Mouse (Mus musculus) liver, embryonic 15.5 days (tissue): ENCODE measurements around the gene Rgs5. TPM values are rescaled to one million over a fixed set of nuclear protein-coding genes. Genes with fewer than 3 reads are reported as not detected.

Experiments used
- ATAC-seq: fragments of 200-750 bp; cut with Nextera tagmentation; 2 replicates; pipeline ENCODE4 v1.8.0; 2017; ENCODE audit warnings: moderate number of reproducible peaks, mild to moderate bottlenecking, moderate library complexity; ENCODE audit not compliant: insufficient read depth
- H3K27ac ChIP-seq: fragments of 300-500 bp; sonication (generic); replicated peaks from 2 replicates; pipeline ENCODE4 v1.5.1; 2015; ENCODE audit warnings: mild to moderate bottlenecking, inconsistent platforms
- H3K27me3 ChIP-seq: fragments of 300-500 bp; sonication (generic); 2 replicates; pipeline ENCODE4 v1.6.1; 2015; ENCODE audit warnings: mild to moderate bottlenecking, inconsistent platforms
- H3K36me3 ChIP-seq: fragments of 300-500 bp; sonication (generic); replicated peaks from 2 replicates; pipeline ENCODE4 v1.6.1; 2015; ENCODE audit warnings: moderate library complexity, mild to moderate bottlenecking, inconsistent platforms
- H3K4me1 ChIP-seq: fragments of 300-500 bp; sonication (generic); replicated peaks from 2 replicates; pipeline ENCODE4 v1.6.1; 2015; ENCODE audit warnings: inconsistent platforms
- H3K4me2 ChIP-seq: fragments of 300-500 bp; sonication (generic); 2 replicates; pipeline ENCODE4 v1.6.1; 2015; ENCODE audit warnings: moderate library complexity, mild to moderate bottlenecking, inconsistent platforms
- H3K4me3 ChIP-seq: fragments of 300-500 bp; sonication (generic); replicated peaks from 2 replicates; pipeline ENCODE4 v1.5.1; 2015; ENCODE audit warnings: mild to moderate bottlenecking, inconsistent platforms
- H3K9ac ChIP-seq: fragments of 300-500 bp; sonication (generic); 2 replicates; pipeline ENCODE4 v1.6.1; 2015; ENCODE audit warnings: moderate library complexity, mild to moderate bottlenecking, inconsistent platforms
- H3K9me3 ChIP-seq: fragments of 300-500 bp; sonication (generic); replicated peaks from 2 replicates; pipeline ENCODE4 v1.6.1; 2016; ENCODE audit warnings: inconsistent platforms
- WGBS: fragments of 180-500 bp; shearing (Covaris S2); methylation state at CpG from one replicate; pipeline ENCODE4 v1.1.7; 2015; ENCODE audit warnings: mixed read lengths; ENCODE audit not compliant: insufficient replicate concordance; 5-methylcytosine and 5-hydroxymethylcytosine counted together
- polyA plus RNA-seq: library from polyadenylated mRNA; unstranded; fragments of >200 nt; fragmentation: Nextera tagmentation; extraction: Ambion mirVana; gene quantifications from 2 replicates; pipeline ENCODE4 v1.2.1, GENCODE M21; 2015

The Rgs5 gene
- polyA plus RNA-seq, 1 experiment from 2014 or later: 0.21 TPM

DNA sequence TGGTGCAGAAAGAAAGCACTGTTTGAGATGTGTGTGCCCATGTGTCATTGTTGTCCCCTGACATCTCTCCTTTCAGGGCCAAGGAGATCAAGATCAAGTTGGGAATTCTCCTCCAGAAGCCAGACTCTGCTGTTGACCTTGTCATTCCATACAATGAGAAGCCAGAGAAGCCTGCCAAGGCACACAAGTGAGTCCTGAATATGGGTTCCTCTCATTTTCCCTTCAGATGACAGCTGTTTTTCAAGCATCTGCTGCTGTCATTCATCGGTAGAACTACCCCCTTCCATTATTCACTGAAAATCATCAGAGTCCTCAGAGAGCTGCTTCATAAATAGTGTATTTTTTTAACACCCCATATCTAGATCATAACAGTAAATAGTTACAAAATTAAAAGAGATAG lies 21.4 kb downstream of the Rgs5 start:
- Histone ChIP-seq H3K4me1 (no peaks in the 10 kb centered on the region), H3K4me3 (no peak overlapping the region), H3K27me3 (no peaks in the 10 kb centered on the region), H3K9me3 (no peaks in the 10 kb centered on the region), H3K4me2 (no peak overlapping the region), H3K27ac (no peak overlapping the region), H3K36me3 (no peaks in the 10 kb centered on the region), H3K9ac (no peak overlapping the region)
- ATAC-seq: no peak
- 65% methylated on average over 1 of the region's 1 CpGs for WGBS

GRCm38 (mm10) chr1:169680455-169681208 lies 25.3 kb downstream of the Rgs5 start:
- ATAC-seq: no peak
- 62% methylated on average over 9 of the region's 9 CpGs for WGBS
- Histone ChIP-seq H3K4me2 (no peak overlapping the region), H3K4me3 (no peak overlapping the region), H3K4me1 (no peaks in the 10 kb centered on the region), H3K36me3 (no peaks in the 10 kb centered on the region), H3K27me3 (no peaks in the 10 kb centered on the region), H3K9me3 (no peaks in the 10 kb centered on the region), H3K27ac (no peak overlapping the region), H3K9ac (no peak overlapping the region)

DNA sequence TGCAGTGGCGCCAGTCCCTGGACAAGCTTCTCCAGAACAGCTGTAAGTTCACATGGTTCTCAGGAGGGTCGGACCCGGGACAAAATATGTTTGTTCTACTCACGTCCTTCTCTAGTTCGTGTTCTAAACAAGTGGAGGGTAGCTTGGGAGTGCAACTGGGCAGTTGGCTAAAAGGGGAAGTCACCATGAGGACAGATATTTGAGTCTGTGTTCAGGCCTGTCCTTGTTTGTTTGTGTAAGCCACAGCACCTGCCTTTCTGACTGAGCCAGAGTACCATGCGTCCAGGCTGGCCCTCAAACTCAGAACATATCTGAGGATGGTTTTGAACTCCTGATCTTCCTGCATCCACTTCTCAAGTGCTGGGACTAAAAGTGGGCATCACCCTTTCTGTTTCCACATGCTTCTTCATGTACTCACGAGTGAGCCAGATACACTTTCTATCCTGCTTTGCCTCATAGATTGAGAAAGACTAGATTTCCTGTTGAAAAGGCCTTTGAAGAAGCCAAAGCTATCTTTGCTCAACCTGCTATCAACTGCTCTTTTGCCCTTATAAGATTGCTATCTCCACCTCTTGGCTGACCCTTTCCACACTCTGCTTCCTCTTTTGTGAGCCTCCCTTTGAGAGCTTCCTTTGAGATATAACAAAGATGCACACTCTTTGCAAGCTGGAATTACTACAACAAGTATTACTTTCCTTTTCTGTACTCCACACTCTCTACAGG lies 27.6 kb downstream of the Rgs5 start:
- H3K4me1 ChIP-seq: no peaks in the 10 kb centered on the region
- no peak overlapping the region for H3K4me2 ChIP-seq
- no peaks in the 10 kb centered on the region for H3K27me3 ChIP-seq
- no peak for ATAC-seq
- WGBS: 42% methylated on average over 7 of the region's 7 CpGs
- H3K9me3 ChIP-seq: no peaks in the 10 kb centered on the region
- no peak overlapping the region for H3K9ac ChIP-seq
- no peak overlapping the region for H3K27ac ChIP-seq
- H3K4me3 ChIP-seq: no peak overlapping the region
- no peaks in the 10 kb centered on the region for H3K36me3 ChIP-seq

DNA sequence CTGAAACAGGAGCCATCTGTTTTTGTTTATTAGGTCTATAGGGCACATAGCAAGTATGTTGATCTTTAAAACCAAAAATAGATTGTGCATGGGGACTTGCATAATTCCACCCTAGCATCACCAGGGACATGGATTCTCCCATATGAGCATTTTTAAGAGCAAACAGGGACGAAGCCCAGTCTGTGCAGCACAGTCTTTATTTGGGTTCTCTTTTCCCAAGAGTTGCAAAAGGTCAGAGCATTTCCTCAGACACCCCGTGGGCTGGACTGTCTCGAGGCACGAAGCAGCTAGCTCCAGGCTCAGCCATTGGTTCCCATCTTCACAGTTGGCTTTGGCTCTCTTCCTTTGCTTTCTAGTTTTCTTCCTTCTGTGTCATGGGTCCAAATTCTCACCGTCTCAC lies 30.0 kb downstream of the Rgs5 start:
- Histone ChIP-seq H3K4me3 (no peak overlapping the region), H3K9ac (no peak overlapping the region), H3K9me3 (no peaks in the 10 kb centered on the region), H3K4me2 (no peak overlapping the region), H3K36me3 (no peaks in the 10 kb centered on the region), H3K27me3 (no peaks in the 10 kb centered on the region), H3K4me1 (no peaks in the 10 kb centered on the region), H3K27ac (no peak overlapping the region)
- ATAC-seq: no peak
- 61% methylated on average over 5 of the region's 5 CpGs for WGBS

DNA sequence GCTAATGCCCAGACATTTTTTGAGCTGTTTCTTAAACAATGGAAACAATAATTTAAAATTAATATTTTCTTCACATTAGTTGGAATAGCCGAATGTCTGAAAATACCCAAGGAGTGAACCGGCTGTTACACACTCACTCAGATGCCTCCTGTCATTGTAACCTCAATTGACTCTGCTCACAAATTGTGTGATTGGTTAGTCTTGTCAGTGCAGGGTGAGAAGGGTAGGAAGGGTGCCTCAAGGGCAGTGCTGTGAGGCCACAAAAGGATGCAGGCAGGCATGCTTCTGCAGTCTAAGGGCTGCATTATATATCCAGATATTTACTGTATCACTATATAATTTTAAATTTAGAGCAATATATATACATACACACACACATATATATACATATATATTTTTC lies 37.7 kb downstream of the Rgs5 start:
- no peaks in the 10 kb centered on the region for H3K36me3 ChIP-seq
- H3K4me2 ChIP-seq: no peak overlapping the region
- no peaks in the 10 kb centered on the region for H3K4me1 ChIP-seq
- 68% methylated on average over 2 of the region's 2 CpGs for WGBS
- H3K9me3 ChIP-seq: no peaks in the 10 kb centered on the region
- no peak overlapping the region for H3K9ac ChIP-seq
- no peak for ATAC-seq
- no peaks in the 10 kb centered on the region for H3K27me3 ChIP-seq
- no peak overlapping the region for H3K4me3 ChIP-seq
- no peak overlapping the region for H3K27ac ChIP-seq

GRCm38 (mm10) chr1:169693537-169693936 lies 38.2 kb downstream of the Rgs5 start:
- no peak overlapping the region for H3K4me3 ChIP-seq
- H3K27ac ChIP-seq: no peak overlapping the region
- H3K27me3 ChIP-seq: no peaks in the 10 kb centered on the region
- ATAC-seq: no peak
- WGBS: 38% methylated on average over 3 of the region's 3 CpGs
- no peak overlapping the region for H3K9ac ChIP-seq
- H3K9me3 ChIP-seq: no peaks in the 10 kb centered on the region
- H3K4me1 ChIP-seq: no peaks in the 10 kb centered on the region
- H3K4me2 ChIP-seq: no peak overlapping the region
- no peaks in the 10 kb centered on the region for H3K36me3 ChIP-seq

- Histone ChIP-seq H3K4me3 (no peak overlapping the region), H3K4me2 (no peak overlapping the region), H3K27ac (no peak overlapping the region), H3K4me1 (no peaks in the 10 kb centered on the region), H3K27me3 (no peaks in the 10 kb centered on the region), H3K36me3 (no peaks in the 10 kb centered on the region), H3K9me3 (no peaks in the 10 kb centered on the region), H3K9ac (no peak overlapping the region)
- 62% methylated on average over 3 of the region's 3 CpGs for WGBS
- ATAC-seq: no peak
Observed at GRCm38 (mm10) chr1:169695356-169695755, 40.1 kb downstream of the Rgs5 start.

DNA sequence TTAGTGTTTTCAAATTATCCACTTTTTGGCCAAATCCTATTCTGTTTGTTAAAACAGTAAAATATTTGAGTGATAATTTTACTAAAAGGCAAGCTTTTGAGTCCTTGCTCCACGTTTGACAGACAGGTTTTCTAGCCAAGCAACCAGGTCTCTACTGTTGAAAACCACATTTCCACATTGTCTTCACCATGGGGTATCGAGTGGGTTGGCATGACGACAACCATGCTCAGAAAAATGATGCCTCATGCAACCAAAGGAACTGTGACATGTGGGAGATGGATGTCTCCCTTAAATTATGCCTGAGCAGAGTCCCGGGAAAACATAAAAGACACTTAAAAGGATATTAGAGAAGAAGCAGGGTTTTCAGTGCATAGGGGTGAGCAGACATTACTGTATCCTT lies 41.9 kb downstream of the Rgs5 start:
- no peaks in the 10 kb centered on the region for H3K9me3 ChIP-seq
- no peaks in the 10 kb centered on the region for H3K4me1 ChIP-seq
- WGBS: 49% methylated on average over 4 of the region's 4 CpGs
- no peaks in the 10 kb centered on the region for H3K36me3 ChIP-seq
- no peak overlapping the region for H3K4me2 ChIP-seq
- H3K4me3 ChIP-seq: no peak overlapping the region
- no peak for ATAC-seq
- no peaks in the 10 kb centered on the region for H3K27me3 ChIP-seq
- no peak overlapping the region for H3K27ac ChIP-seq
- H3K9ac ChIP-seq: no peak overlapping the region

- Histone ChIP-seq H3K4me3 (no peak overlapping the region), H3K4me2 (no peak overlapping the region), H3K9me3 (no peaks in the 10 kb centered on the region), H3K36me3 (no peaks in the 10 kb centered on the region), H3K27me3 (no peaks in the 10 kb centered on the region), H3K9ac (no peak overlapping the region), H3K4me1 (no peaks in the 10 kb centered on the region), H3K27ac (no peak overlapping the region)
- no peak for ATAC-seq
- WGBS: 47% methylated on average over 2 of the region's 2 CpGs
Observed at GRCm38 (mm10) chr1:169699184-169699583, 43.9 kb downstream of the Rgs5 start.

- WGBS: 60% methylated on average over 4 of the region's 4 CpGs
- Histone ChIP-seq H3K27me3 (no peaks in the 10 kb centered on the region), H3K4me1 (no peaks in the 10 kb centered on the region), H3K9ac (no peak overlapping the region), H3K27ac (no peak overlapping the region), H3K4me3 (no peak overlapping the region), H3K9me3 (0 out of 2 replicates have a peak, but pooled peaks cover 3% of the 10 kb centered on the region), H3K4me2 (no peak overlapping the region), H3K36me3 (no peaks in the 10 kb centered on the region)
- ATAC-seq: no peak
Observed at GRCm38 (mm10) chr1:169704395-169705087, 49.2 kb downstream of the Rgs5 start.

DNA sequence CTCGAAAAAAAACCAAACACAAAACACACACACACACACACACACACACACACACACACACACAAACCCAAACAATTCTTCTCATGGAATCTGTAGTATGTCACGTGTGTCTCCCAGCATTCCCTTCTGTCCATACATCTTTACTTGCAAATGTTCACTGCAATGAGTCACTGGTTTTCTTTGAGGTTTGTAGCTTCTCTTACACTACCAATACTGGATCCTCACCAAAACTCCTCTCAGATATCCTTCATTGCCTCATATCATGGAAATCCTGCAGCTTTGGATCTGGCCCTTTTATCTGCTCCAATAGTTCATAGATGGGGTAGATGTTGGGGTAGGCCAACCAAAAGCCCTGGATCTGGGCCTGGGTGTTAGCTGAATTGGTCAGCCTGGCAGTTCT lies 66.5 kb downstream of the Rgs5 start:
- Histone ChIP-seq H3K4me3 (no peak overlapping the region), H3K9ac (no peak overlapping the region), H3K4me1 (no peaks in the 10 kb centered on the region), H3K36me3 (no peaks in the 10 kb centered on the region), H3K27ac (no peak overlapping the region), H3K4me2 (no peak overlapping the region), H3K9me3 (no peaks in the 10 kb centered on the region), H3K27me3 (no peaks in the 10 kb centered on the region)
- WGBS: 29% methylated on average over 2 of the region's 2 CpGs
- no peak for ATAC-seq
